Mouse (Mus musculus) spleen, adult 2 months (tissue): ENCODE measurements at regions not wholly inside any gene's neighbourhood (a gene's known extent, or its start where the extent isn't known, plus 50 kb on each side); places are given as distances from the start of the nearest gene placed in this dataset.

Source experiments
- CTCF ChIP-seq: fragments of 200-500 bp; IDR thresholded peaks from 2 replicates; pipeline ENCODE4 v1.5.1; 2011; ENCODE audit warnings: mild to moderate bottlenecking, inconsistent platforms; ENCODE audit not compliant: insufficient read depth, insufficient read length, insufficient replicate concordance; ENCODE audit errors: extremely low read depth
- POLR2A ChIP-seq: fragments of 200-500 bp; IDR thresholded peaks from 2 replicates; pipeline ENCODE4 v1.6.1; 2011; ENCODE audit warnings: low read depth, low read length, inconsistent platforms

- TF ChIP-seq POLR2A: no peak
- no peak for TF ChIP-seq CTCF
These were observed 325.9 kb downstream of the Mtx2 start for GRCm38 (mm10) chr2:75151519-75151918.
